11 mouse cellular contexts compared by ENCODE assay signal in the genomic region with DNA sequence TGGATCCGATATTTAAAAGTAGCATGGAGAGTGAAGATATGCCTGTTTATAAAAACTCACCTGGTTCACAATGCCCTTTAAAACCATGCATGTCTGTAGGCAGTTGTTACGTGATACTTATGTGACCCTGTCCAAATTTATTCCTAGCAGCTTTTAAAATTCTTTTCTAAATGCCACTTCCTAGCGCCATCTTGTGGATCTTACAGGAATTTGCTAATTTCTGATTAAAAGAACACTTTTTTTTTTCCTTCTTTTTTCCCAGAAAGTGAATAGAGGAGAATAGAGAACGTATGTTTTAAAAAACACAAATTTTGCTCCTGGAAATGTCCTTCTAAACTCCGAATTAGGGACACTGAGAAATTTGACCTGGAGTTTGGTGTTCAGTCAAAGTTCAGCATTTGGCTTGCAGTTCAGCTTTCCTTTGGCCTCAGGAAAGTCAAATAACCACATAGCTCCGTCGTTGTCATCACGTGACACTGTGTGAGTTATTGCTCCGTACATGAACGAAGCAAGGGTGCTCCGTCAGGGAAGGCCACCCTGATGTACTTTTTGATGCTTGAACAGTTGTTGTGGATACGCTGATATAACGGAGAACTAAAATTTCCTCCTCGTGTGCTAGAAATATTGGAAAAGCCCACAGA. TPM values are rescaled to one million over a fixed set of nuclear protein-coding genes. Genes with fewer than 3 reads are reported as not detected.
A peak's percentile ranks its signal among the peaks of the same experiment; 100 is the strongest.
DNase-seq lines count a peak whose midpoint lies in the region; TF ChIP-seq lines count a peak whose summit lies in the region.
"Had no signal": no experiment of that assay in that cellular context is flagged by ENCODE, and none has a peak within 500 bp of the region (broad histone marks: within the 10 kb centered on the region; RNA-seq: fewer than 3 reads in every experiment).

No protein-coding gene starts in this region.

- no peak overlapping the region for H3K4me3 ChIP-seq in E14TG2a.4 (replicated peaks; ENCODE audit: low read length)
- H3K4me3 ChIP-seq: forebrain, embryonic 12.5 days; midbrain, embryonic 12.5 days had no signal

- peak; percentile 83 for TF ChIP-seq CTCF in E14TG2a.4 (conservative IDR thresholded peaks at IDR 0.05; ENCODE audit: low read length)

- peak; percentile 8 for DNase-seq in layer of hippocampus, adult 11-12 months (ENCODE audit: low spot score)
- DNase-seq in layer of hippocampus, postnatal 25 days (ENCODE audit: extremely low spot score in 1 of 2, low spot score in 1 of 2), result no peak
- peak; percentile 59 for DNase-seq in NIH3T3 (ENCODE audit: low read depth)
- peak; percentile 3 for DNase-seq in lung, postnatal 14 days
- no peak for DNase-seq in testis, postnatal 10 days (ENCODE audit: low spot score)
- DNase-seq in right cerebral cortex, postnatal 25 days, result no peak
- DNase-seq: heart, postnatal 14 days; spleen, adult 18-20 months had no signal

- H3K9me3 ChIP-seq in E14TG2a.4 (ENCODE audit: low read length), result no peaks in the 10 kb centered on the region
- H3K9me3 ChIP-seq: forebrain, embryonic 12.5 days; midbrain, embryonic 12.5 days had no signal

- H3K27me3 ChIP-seq in E14TG2a.4 (ENCODE audit: insufficient read depth, low read length), result no peaks in the 10 kb centered on the region

- H3K36me3 ChIP-seq in E14TG2a.4 (ENCODE audit: insufficient read depth, low read length), result no peaks in the 10 kb centered on the region
- H3K36me3 ChIP-seq: forebrain, embryonic 12.5 days; midbrain, embryonic 12.5 days had no signal

- peaks cover 20% of the 10 kb centered on the region for H3K4me1 ChIP-seq in E14TG2a.4 (replicated peaks; ENCODE audit: low read depth, low read length)
- H3K4me1 ChIP-seq: forebrain, embryonic 12.5 days; midbrain, embryonic 12.5 days had no signal

RNA-seq across cellular contexts. Expression of a gene that starts 38.1 kb away (rescaled TPM):
- 10 to 100 TPM; 23.0 to 24.5 TPM for total RNA-seq in layer of hippocampus, postnatal 25 days (2021)

Comparison
In these comparisons a context has a peak if more than half of its experiments do, and no peak if none do; other contexts are left out.
1. DNase-seq: peak in layer of hippocampus, adult 11-12 months (single experiment), NIH3T3 (single experiment) and lung, postnatal 14 days (single experiment); none in layer of hippocampus, postnatal 25 days (0 of 2), testis, postnatal 10 days (single experiment) and right cerebral cortex, postnatal 25 days (single experiment).